Mouse (Mus musculus): ENCODE data around the gene Olfr65. TPM values are rescaled to one million over a fixed set of nuclear protein-coding genes. Genes with fewer than 3 reads are reported as not detected.
A peak's percentile ranks its signal among the peaks of the same experiment; 100 is the strongest.

Olfr65 gene
- polyA plus RNA-seq, 1 experiment from 2014 or later: not detected

DNA sequence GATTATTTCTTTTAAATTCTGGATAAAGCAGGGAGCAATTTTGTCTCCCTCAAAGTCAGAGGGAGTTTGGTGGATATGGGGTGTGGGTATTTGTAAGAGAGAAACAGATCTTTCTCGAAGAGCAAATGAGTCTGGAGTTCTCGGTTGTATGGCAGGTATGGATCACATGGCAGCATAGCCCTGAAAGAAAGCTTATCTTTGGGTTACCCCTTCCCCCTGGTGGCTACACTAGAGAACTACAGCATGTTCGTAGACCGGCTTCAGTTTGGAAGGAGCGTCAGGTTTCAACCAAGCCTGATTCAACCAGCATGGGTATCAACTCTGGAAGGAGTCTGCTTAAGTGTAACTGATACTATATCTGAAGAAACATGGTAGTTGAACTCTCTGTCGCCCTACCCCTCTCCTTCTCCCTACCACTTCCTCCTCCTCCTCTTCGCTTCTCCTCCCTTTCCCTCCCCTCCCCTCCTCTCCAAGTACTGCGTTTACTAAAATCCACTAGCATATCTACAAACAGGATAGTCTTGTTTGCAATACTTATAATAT is 9.8 kb downstream of the Olfr65 start:
- H3K36me3 ChIP-seq: no peaks in the 10 kb centered on the region
- H3K9me3 ChIP-seq: no peaks in the 10 kb centered on the region
- WGBS: 36% methylated on average over 8 of the region's 8 CpGs
- peak; percentile 82 for DNase-seq (ENCODE audit: low spot score)
- no peaks in the 10 kb centered on the region for H3K27me3 ChIP-seq (ENCODE audit: insufficient read depth, poor library complexity, severe bottlenecking)
- H3K4me1 ChIP-seq: peaks cover 14% of the 10 kb centered on the region; the same call in 1 of the 2 replicates
- H3K27ac ChIP-seq: peak overlapping the region; percentile 62; the same call in 1 of the 2 replicates
- H3K4me3 ChIP-seq: no peak overlapping the region

DNA sequence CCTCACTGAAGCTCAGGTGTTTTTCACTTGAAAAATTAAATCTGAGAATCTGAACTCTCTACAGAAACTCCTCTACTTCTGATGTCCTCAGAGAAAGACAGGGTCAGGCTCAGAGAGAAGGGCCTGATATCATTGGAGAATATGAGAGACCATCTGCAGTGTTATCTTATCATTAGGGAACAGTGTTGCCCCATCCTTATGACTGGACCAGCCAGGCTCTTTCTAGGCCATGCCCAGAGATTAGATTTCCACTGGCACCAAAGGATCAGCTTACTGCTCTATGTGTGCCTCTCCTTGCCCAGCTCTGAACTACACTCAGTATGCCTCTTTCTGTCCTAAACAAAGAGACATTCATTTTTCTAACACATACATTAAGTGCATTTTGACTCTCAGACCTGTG is 12.1 kb downstream of the Olfr65 start:
- Histone ChIP-seq H3K4me1 (peaks cover 4% of the 10 kb centered on the region; the same call in 1 of the 2 replicates), H3K9me3 (no peaks in the 10 kb centered on the region), H3K4me3 (no peak overlapping the region), H3K36me3 (no peaks in the 10 kb centered on the region), H3K27ac (no peak overlapping the region), H3K27me3 (ENCODE audit: insufficient read depth, poor library complexity, severe bottlenecking) (no peaks in the 10 kb centered on the region)
- DNase-seq (ENCODE audit: low spot score): peak; percentile 80

DNA sequence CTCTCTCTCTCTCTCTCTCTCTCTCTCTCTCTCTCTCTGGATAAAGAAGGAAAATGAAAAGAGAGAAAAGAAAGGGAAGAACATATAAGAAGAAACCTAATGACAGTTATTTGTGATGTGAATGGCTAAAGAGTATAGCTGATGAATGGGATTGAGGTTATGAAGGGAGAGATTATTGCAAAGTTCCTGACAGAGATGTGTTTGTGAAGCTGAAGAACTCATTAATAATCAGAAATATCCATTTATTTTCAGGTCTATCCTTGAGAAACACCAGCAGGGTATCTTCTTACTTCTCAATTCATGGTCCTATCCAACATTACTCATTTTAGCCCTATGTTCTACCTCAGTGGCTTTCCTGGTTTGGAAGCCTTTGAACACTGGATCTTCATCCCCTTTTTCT is 25.2 kb downstream of the Olfr65 start, which contains the start of gene Olfr631:
Gene Olfr631 (plus strand): TSS at position 301 of the 400 bp plus-strand sequence.
- Histone ChIP-seq H3K27ac (no peak within 1 kb of the TSS), H3K9me3 (no peaks in the 10 kb centered on the region), H3K4me1 (no peaks in the 10 kb centered on the region), H3K36me3 (no peaks in the 10 kb centered on the region), H3K4me3 (no peak within 1 kb of the TSS), H3K27me3 (ENCODE audit: insufficient read depth, poor library complexity, severe bottlenecking) (no peaks in the 10 kb centered on the region)
- no peak for DNase-seq (ENCODE audit: low spot score)

DNA sequence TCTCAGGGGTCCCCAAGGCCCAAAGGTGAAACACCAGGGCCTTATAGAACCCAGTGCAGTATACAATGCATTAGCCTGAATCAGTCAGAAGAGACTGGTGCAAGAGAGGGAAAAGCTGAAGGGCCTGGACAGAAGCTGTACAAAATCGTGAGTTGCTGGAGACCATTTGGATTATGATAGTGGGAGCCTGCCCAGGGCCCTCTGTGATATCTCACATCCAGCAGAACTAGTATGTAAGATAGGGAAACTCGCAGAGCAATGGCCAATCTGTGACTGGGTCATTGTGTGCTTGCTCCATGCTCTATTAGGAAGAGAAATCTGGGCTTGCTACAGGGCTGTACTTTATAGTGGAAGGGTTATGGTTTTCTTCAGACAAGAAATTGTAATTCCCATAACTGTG is 31.0 kb downstream of the Olfr65 start, which contains the start of gene Olfr632:
Gene Olfr632 (plus strand): TSS at position 84 of the 400 bp plus-strand sequence.
- WGBS: 59% methylated on average over 2 of the region's 2 CpGs
- H3K27me3 ChIP-seq (ENCODE audit: insufficient read depth, poor library complexity, severe bottlenecking): no peaks in the 10 kb centered on the region
- no peak within 1 kb of the TSS for H3K27ac ChIP-seq
- no peaks in the 10 kb centered on the region for H3K9me3 ChIP-seq
- H3K36me3 ChIP-seq: no peaks in the 10 kb centered on the region
- DNase-seq (ENCODE audit: low spot score): no peak
- H3K4me3 ChIP-seq: no peak within 1 kb of the TSS
- H3K4me1 ChIP-seq: no peaks in the 10 kb centered on the region

DNA sequence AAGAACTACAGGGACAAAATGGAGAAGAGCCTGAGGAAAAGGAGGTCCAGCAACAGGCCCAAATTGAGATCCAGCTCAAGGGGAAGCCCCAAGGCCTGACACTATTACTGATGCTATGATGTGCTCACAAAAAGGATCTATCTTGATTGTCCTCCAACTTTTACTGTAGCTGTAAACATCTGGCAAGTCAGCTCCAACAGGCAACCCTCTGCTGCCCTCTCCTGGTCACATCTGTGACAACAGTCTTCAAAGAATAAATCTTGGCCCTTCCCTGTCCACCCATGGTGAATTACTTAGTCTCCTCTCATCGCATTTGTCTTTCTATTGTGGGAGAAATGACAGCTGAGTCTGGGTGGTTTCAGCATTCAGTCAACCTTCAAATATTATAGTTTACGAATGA is 39.4 kb downstream of the Olfr65 start:
- WGBS: 23% methylated on average over 2 of the region's 2 CpGs
- Histone ChIP-seq H3K4me3 (no peak overlapping the region), H3K27ac (no peak overlapping the region), H3K4me1 (no peaks in the 10 kb centered on the region), H3K36me3 (no peaks in the 10 kb centered on the region), H3K27me3 (ENCODE audit: insufficient read depth, poor library complexity, severe bottlenecking) (no peaks in the 10 kb centered on the region), H3K9me3 (no peaks in the 10 kb centered on the region)
- DNase-seq (ENCODE audit: low spot score): peak; percentile 90

DNA sequence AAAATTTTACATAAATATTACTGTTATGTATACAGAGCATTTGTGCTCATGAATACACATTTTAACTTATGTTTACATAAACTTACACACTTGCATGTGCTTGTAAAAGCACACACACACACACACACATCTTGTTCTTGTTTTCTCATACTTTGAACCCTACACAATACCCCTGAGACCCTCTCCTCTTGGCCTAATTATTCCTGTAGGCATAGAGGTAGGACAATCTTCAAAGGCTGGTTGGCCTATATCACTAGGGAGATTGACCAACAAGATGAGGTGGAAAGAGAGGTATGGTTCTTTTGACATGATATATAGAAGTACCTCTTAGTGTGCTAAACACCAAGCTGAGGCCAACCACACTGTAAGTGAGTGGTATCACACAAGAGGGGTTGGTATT is 40.9 kb downstream of the Olfr65 start, which contains the start of gene Olfr633:
Gene Olfr633 (plus strand): TSS at position 301 of the 400 bp plus-strand sequence.
- no peaks in the 10 kb centered on the region for H3K36me3 ChIP-seq
- H3K27ac ChIP-seq: no peak within 1 kb of the TSS
- no peaks in the 10 kb centered on the region for H3K27me3 ChIP-seq (ENCODE audit: insufficient read depth, poor library complexity, severe bottlenecking)
- no peak for DNase-seq (ENCODE audit: low spot score)
- H3K4me3 ChIP-seq: no peak within 1 kb of the TSS
- no peaks in the 10 kb centered on the region for H3K4me1 ChIP-seq
- no peaks in the 10 kb centered on the region for H3K9me3 ChIP-seq

Other genes with a start within 250 kb of the Olfr65 start
- gene Olfr623, start 239.8 kb upstream of the Olfr65 start, polyA plus RNA-seq (2016; fragmentation: Nextera tagmentation; extraction: Ambion mirVana): not detected in 2 replicates
- not detected in 2 replicates for gene Olfr624, start 232.3 kb upstream of the Olfr65 start, polyA plus RNA-seq (2016; fragmentation: Nextera tagmentation; extraction: Ambion mirVana)
- gene Olfr625-ps1, start 220.8 kb upstream of the Olfr65 start, polyA plus RNA-seq (2016; fragmentation: Nextera tagmentation; extraction: Ambion mirVana): not detected in 2 replicates
- not detected in 2 replicates for gene Olfr243, start 188.8 kb upstream of the Olfr65 start, polyA plus RNA-seq (2016; fragmentation: Nextera tagmentation; extraction: Ambion mirVana)
- not detected in 2 replicates for gene Olfr628, start 173.1 kb upstream of the Olfr65 start, polyA plus RNA-seq (2016; fragmentation: Nextera tagmentation; extraction: Ambion mirVana)
- not detected in 2 replicates for gene Olfr629, start 158.5 kb upstream of the Olfr65 start, polyA plus RNA-seq (2016; fragmentation: Nextera tagmentation; extraction: Ambion mirVana)
- gene Olfr630, start 146.2 kb upstream of the Olfr65 start, polyA plus RNA-seq (2016; fragmentation: Nextera tagmentation; extraction: Ambion mirVana): not detected in 2 replicates
- not detected in 2 replicates for gene Olfr69, start 131.9 kb upstream of the Olfr65 start, polyA plus RNA-seq (2016; fragmentation: Nextera tagmentation; extraction: Ambion mirVana)
- gene Olfr68, start 123.8 kb upstream of the Olfr65 start, polyA plus RNA-seq (2016; fragmentation: Nextera tagmentation; extraction: Ambion mirVana): not detected in 2 replicates
- gene Olfr67, start 111.7 kb upstream of the Olfr65 start, polyA plus RNA-seq (2016; fragmentation: Nextera tagmentation; extraction: Ambion mirVana): not detected in 2 replicates
- gene Hbb-bt, start 89.5 kb upstream of the Olfr65 start, polyA plus RNA-seq (2016; fragmentation: Nextera tagmentation; extraction: Ambion mirVana): 442 and 979 TPM in 2 replicates
- 173 and 274 TPM in 2 replicates for gene Hbb-bs, start 75.4 kb upstream of the Olfr65 start, polyA plus RNA-seq (2016; fragmentation: Nextera tagmentation; extraction: Ambion mirVana)
- 0.28 and 1.2 TPM in 2 replicates for gene Hbb-bh2, start 63.0 kb upstream of the Olfr65 start, polyA plus RNA-seq (2016; fragmentation: Nextera tagmentation; extraction: Ambion mirVana)
- 8,898 and 9,884 TPM in 2 replicates for gene Hbb-bh1, start 60.3 kb upstream of the Olfr65 start, polyA plus RNA-seq (2016; fragmentation: Nextera tagmentation; extraction: Ambion mirVana)
- 17,516 and 23,478 TPM in 2 replicates for gene Hbb-y, start 50.3 kb upstream of the Olfr65 start, polyA plus RNA-seq (2016; fragmentation: Nextera tagmentation; extraction: Ambion mirVana)
- not detected in 2 replicates for gene Olfr66, start 17.2 kb upstream of the Olfr65 start, polyA plus RNA-seq (2016; fragmentation: Nextera tagmentation; extraction: Ambion mirVana)
- not detected in 2 replicates for gene Olfr64, start 9.0 kb upstream of the Olfr65 start, polyA plus RNA-seq (2016; fragmentation: Nextera tagmentation; extraction: Ambion mirVana)
- not detected in 2 replicates for gene Olfr631, start 25.3 kb downstream of the Olfr65 start, polyA plus RNA-seq (2016; fragmentation: Nextera tagmentation; extraction: Ambion mirVana)
- not detected in 2 replicates for gene Olfr632, start 30.9 kb downstream of the Olfr65 start, polyA plus RNA-seq (2016; fragmentation: Nextera tagmentation; extraction: Ambion mirVana)
- gene Olfr633, start 41.0 kb downstream of the Olfr65 start, polyA plus RNA-seq (2016; fragmentation: Nextera tagmentation; extraction: Ambion mirVana): not detected in 2 replicates
- gene Olfr635, start 67.7 kb downstream of the Olfr65 start, polyA plus RNA-seq (2016; fragmentation: Nextera tagmentation; extraction: Ambion mirVana): not detected in 2 replicates
- not detected in 2 replicates for gene Olfr638, start 95.3 kb downstream of the Olfr65 start, polyA plus RNA-seq (2016; fragmentation: Nextera tagmentation; extraction: Ambion mirVana)
- gene Olfr639, start 113.8 kb downstream of the Olfr65 start, polyA plus RNA-seq (2016; fragmentation: Nextera tagmentation; extraction: Ambion mirVana): not detected in 2 replicates
- not detected in 2 replicates for gene Olfr640, start 122.1 kb downstream of the Olfr65 start, polyA plus RNA-seq (2016; fragmentation: Nextera tagmentation; extraction: Ambion mirVana)
- gene Olfr641, start 132.0 kb downstream of the Olfr65 start, polyA plus RNA-seq (2016; fragmentation: Nextera tagmentation; extraction: Ambion mirVana): not detected in 2 replicates
- gene Olfr642, start 149.2 kb downstream of the Olfr65 start, polyA plus RNA-seq (2016; fragmentation: Nextera tagmentation; extraction: Ambion mirVana): not detected in 2 replicates
- gene 4930516K23Rik, start 158.0 kb downstream of the Olfr65 start, polyA plus RNA-seq (2016; fragmentation: Nextera tagmentation; extraction: Ambion mirVana): not detected in 2 replicates
- gene Olfr644, start 168.4 kb downstream of the Olfr65 start, polyA plus RNA-seq (2016; fragmentation: Nextera tagmentation; extraction: Ambion mirVana): not detected in 2 replicates
- not detected in 2 replicates for gene Olfr645, start 182.0 kb downstream of the Olfr65 start, polyA plus RNA-seq (2016; fragmentation: Nextera tagmentation; extraction: Ambion mirVana)
- gene Olfr646, start 201.4 kb downstream of the Olfr65 start, polyA plus RNA-seq (2016; fragmentation: Nextera tagmentation; extraction: Ambion mirVana): not detected in 2 replicates
- gene Ubqln5, start 226.3 kb downstream of the Olfr65 start, polyA plus RNA-seq (2016; fragmentation: Nextera tagmentation; extraction: Ambion mirVana): not detected in 2 replicates
- gene Olfr643, start 233.9 kb downstream of the Olfr65 start, polyA plus RNA-seq (2016; fragmentation: Nextera tagmentation; extraction: Ambion mirVana): not detected in 2 replicates
- not detected in 2 replicates for gene Ubqln3, start 239.8 kb downstream of the Olfr65 start, polyA plus RNA-seq (2016; fragmentation: Nextera tagmentation; extraction: Ambion mirVana)
- not detected in 2 replicates for gene Ubqlnl, start 247.1 kb downstream of the Olfr65 start, polyA plus RNA-seq (2016; fragmentation: Nextera tagmentation; extraction: Ambion mirVana)